Mouse (Mus musculus) midbrain, embryonic 16.5 days (tissue): ENCODE measurements around the gene Ttll5. TPM values are rescaled to one million over a fixed set of nuclear protein-coding genes. Genes with fewer than 3 reads are reported as not detected.

Experiments
- ATAC-seq: fragments of 200-750 bp; cut with Nextera tagmentation; 2 replicates; pipeline ENCODE4 v1.8.0; 2017; ENCODE audit warnings: moderate TSS enrichment
- H3K27ac ChIP-seq: fragments of 300-500 bp; sonication (generic); 2 replicates; pipeline ENCODE4 v1.5.1; 2014; ENCODE audit warnings: mild to moderate bottlenecking, low read length, mixed read lengths
- H3K27me3 ChIP-seq: fragments of 300-500 bp; sonication (generic); 2 replicates; pipeline ENCODE4 v1.6.1; 2014; ENCODE audit warnings: low read depth, low read length, mixed read lengths; ENCODE audit not compliant: control insufficient read depth, insufficient read depth
- H3K36me3 ChIP-seq: fragments of 300-500 bp; sonication (generic); 2 replicates; pipeline ENCODE4 v1.6.1; 2014; ENCODE audit warnings: mild to moderate bottlenecking, low read length, moderate library complexity, mixed read lengths; ENCODE audit not compliant: control insufficient read depth, insufficient read depth
- H3K4me1 ChIP-seq: fragments of 300-500 bp; sonication (generic); 2 replicates; pipeline ENCODE4 v1.6.1; 2014; ENCODE audit warnings: mild to moderate bottlenecking, low read length, mixed read lengths; ENCODE audit not compliant: control insufficient read depth, insufficient read depth
- H3K4me2 ChIP-seq: fragments of 300-500 bp; sonication (generic); 2 replicates; pipeline ENCODE4 v1.6.1; 2014; ENCODE audit warnings: mild to moderate bottlenecking, low read length, mixed read lengths
- H3K4me3 ChIP-seq: fragments of 300-500 bp; sonication (generic); 2 replicates; pipeline ENCODE4 v1.5.1; 2014; ENCODE audit warnings: low read depth, mild to moderate bottlenecking, low read length, moderate library complexity, mixed read lengths
- H3K9ac ChIP-seq: fragments of 300-500 bp; sonication (generic); 2 replicates; pipeline ENCODE4 v1.6.1; 2014; ENCODE audit warnings: low read depth, low read length, mixed read lengths
- H3K9me3 ChIP-seq: fragments of 300-500 bp; sonication (generic); replicated peaks from 2 replicates; pipeline ENCODE4 v1.6.1; 2014; ENCODE audit warnings: mild to moderate bottlenecking, low read length, mixed read lengths; ENCODE audit not compliant: control insufficient read depth, poor library complexity, severe bottlenecking
- WGBS: fragments of 180-500 bp; shearing (Covaris S2); extraction: QIAGEN DNeasy Blood & Tissue Kit; methylation state at CpG from one replicate; pipeline ENCODE4 v1.1.7; 2014; 5-methylcytosine and 5-hydroxymethylcytosine counted together
- polyA plus RNA-seq: library from polyadenylated mRNA; unstranded; fragments of >200 nt; fragmentation: Nextera tagmentation; extraction: Ambion mirVana; gene quantifications from 2 replicates; pipeline ENCODE4 v1.2.1, GENCODE M21; 2015

Gene Ttll5
- polyA plus RNA-seq, 1 experiment from 2014 or later, result 12.0 TPM

DNA sequence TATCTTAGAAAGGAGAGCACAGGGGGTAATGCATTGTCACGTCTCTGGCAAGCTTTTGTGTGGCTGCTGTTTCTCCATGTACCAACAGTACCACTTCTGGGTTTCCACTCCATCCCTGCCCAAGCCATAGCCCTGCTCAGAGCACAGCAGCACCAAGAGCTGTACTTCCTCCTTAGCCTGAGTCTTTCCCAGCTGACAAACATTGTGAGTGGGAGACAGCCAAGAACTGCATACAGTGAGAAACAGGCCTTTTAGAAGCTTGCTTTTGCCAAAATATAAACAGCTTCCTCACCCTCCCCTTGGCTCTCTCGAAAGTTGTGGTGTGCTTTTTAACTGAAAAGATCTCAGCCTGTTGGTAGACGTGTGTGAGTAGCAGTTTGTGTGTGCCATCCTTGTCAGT is 182.9 kb downstream of the Ttll5 start:
- WGBS, result 71% methylated on average over 3 of the region's 3 CpGs
- no peak overlapping the region for H3K27ac ChIP-seq

DNA sequence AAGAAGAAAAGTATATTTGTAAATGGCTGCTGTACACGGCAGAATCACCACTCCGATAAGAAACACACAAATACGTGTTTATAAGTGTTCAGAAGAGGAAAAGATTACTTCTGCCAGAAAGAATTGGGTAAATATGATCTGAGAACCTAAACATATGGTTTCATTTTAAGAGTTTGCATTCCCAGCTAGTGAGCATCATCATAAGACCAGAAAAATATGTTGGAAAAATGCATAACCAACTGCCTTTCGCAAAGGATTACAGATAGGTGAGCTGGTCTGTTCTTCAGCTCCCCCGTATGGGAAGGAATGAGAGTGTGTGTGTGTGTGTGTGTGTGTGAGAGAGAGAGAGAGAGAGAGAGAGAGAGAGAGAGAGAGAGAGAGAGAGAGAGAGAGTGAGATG is 186.2 kb downstream of the Ttll5 start:
- no peaks in the 10 kb centered on the region for H3K9me3 ChIP-seq
- H3K27me3 ChIP-seq, result no peaks in the 10 kb centered on the region
- H3K4me2 ChIP-seq, result no peak overlapping the region
- no peak for ATAC-seq
- no peak overlapping the region for H3K9ac ChIP-seq
- H3K4me3 ChIP-seq, result no peak overlapping the region
- no peak overlapping the region for H3K27ac ChIP-seq
- H3K4me1 ChIP-seq, result no peaks in the 10 kb centered on the region
- peaks cover 4% of the 10 kb centered on the region; the same call in 1 of the 2 replicates for H3K36me3 ChIP-seq
- 86% methylated on average over 5 of the region's 5 CpGs for WGBS

More for the DNA sequence above, 182.9 kb downstream of the Ttll5 start:
- Histone ChIP-seq H3K4me2 (no peak overlapping the region), H3K9ac (no peak overlapping the region), H3K36me3 (no peaks in the 10 kb centered on the region), H3K4me1 (no peaks in the 10 kb centered on the region), H3K4me3 (no peak overlapping the region), H3K9me3 (no peaks in the 10 kb centered on the region), H3K27me3 (no peaks in the 10 kb centered on the region)
- ATAC-seq, result no peak

- Histone ChIP-seq H3K4me3 (no peak overlapping the region), H3K4me2 (no peak overlapping the region), H3K27ac (no peak overlapping the region), H3K4me1 (no peaks in the 10 kb centered on the region), H3K9me3 (no peaks in the 10 kb centered on the region), H3K27me3 (no peaks in the 10 kb centered on the region), H3K36me3 (peaks cover 4% of the 10 kb centered on the region; the same call in 1 of the 2 replicates), H3K9ac (no peak overlapping the region)
- no peak for ATAC-seq
- WGBS, result 87% methylated on average over 2 of the region's 2 CpGs
Observed at GRCm38 (mm10) chr12:86012195-86012594, 187.7 kb downstream of the Ttll5 start.

DNA sequence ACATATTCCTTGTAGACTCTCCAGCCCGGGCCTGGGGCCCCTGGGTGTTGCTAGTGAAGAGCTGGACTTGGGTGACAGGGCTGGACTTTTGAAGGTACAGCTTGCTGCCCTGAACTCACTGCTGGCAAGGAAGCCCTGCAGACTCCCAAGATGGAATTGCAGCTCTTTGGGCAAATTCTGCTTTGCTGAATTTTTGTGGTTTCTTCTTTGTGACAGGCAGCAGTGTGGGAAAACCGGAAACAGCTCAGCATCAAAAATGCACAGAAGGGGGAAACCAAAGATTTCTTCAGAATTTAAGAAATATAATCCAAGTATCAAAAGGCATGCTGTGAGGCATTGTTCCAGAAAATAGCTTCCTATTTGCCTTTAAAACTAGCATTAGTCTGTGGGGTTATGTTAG is 189.7 kb downstream of the Ttll5 start:
- H3K36me3 ChIP-seq, result peaks cover 4% of the 10 kb centered on the region; the same call in 1 of the 2 replicates
- no peak overlapping the region for H3K4me2 ChIP-seq
- no peaks in the 10 kb centered on the region for H3K27me3 ChIP-seq
- H3K4me3 ChIP-seq, result no peak overlapping the region
- no peak overlapping the region for H3K9ac ChIP-seq
- 86% methylated on average over 2 of the region's 2 CpGs for WGBS
- H3K27ac ChIP-seq, result no peak overlapping the region
- no peaks in the 10 kb centered on the region for H3K4me1 ChIP-seq
- no peaks in the 10 kb centered on the region for H3K9me3 ChIP-seq
- ATAC-seq, result no peak

DNA sequence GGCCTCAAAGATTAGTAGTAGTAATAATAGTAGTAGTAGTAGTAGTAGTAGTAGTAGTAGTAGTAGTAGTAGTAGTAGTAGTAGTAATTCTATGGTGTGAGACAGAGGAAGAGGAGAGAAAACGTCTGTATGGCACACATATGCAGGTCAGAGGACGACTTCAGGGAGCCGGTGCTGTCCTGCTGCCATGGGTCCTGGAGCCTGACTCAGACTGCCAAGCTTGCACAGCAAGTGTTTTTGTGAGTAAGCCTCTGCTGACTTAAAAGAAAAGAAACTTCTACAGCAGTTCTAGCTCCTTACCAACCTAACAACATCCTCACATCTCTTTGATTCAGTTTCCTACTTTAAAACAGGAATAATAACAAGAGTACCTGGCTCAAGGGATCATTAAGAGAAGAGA is 190.2 kb downstream of the Ttll5 start:
- H3K36me3 ChIP-seq, result peaks cover 4% of the 10 kb centered on the region; the same call in 1 of the 2 replicates
- no peak overlapping the region for H3K4me2 ChIP-seq
- no peak overlapping the region for H3K9ac ChIP-seq
- 91% methylated on average over 3 of the region's 3 CpGs for WGBS
- H3K27me3 ChIP-seq, result no peaks in the 10 kb centered on the region
- ATAC-seq, result no peak
- no peaks in the 10 kb centered on the region for H3K9me3 ChIP-seq
- no peak overlapping the region for H3K4me3 ChIP-seq
- H3K4me1 ChIP-seq, result no peaks in the 10 kb centered on the region
- H3K27ac ChIP-seq, result no peak overlapping the region

- Histone ChIP-seq H3K27me3 (no peaks in the 10 kb centered on the region), H3K9me3 (no peaks in the 10 kb centered on the region), H3K4me3 (no peak overlapping the region), H3K4me2 (no peak overlapping the region), H3K27ac (no peak overlapping the region), H3K36me3 (peaks cover 4% of the 10 kb centered on the region; the same call in 1 of the 2 replicates), H3K9ac (no peak overlapping the region), H3K4me1 (no peaks in the 10 kb centered on the region)
- ATAC-seq, result no peak
- 76% methylated on average over 2 of the region's 2 CpGs for WGBS
Observed at GRCm38 (mm10) chr12:86015114-86015513, 190.7 kb downstream of the Ttll5 start.

DNA sequence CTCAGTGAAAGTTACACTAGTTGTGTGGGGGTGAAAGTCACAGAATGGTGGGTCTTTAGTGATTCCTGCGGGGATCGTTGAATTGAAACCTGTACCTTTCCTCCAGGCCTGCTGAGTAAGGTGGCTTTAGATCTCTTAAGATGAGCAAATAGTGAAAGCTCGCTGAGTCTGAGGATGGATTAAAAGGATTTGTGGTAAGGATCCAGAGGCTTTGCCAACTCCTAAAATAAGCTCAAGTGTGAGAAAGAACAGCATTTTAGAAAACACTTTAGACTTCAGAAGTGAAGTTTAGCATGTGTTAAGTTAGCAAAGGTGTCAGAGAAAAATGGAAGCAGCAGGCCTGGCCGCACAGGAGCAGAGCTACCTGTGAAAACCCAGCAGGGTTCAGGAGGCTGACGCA is 192.9 kb downstream of the Ttll5 start:
- no peak overlapping the region for H3K27ac ChIP-seq
- no peaks in the 10 kb centered on the region for H3K27me3 ChIP-seq
- 64% methylated on average over 5 of the region's 5 CpGs for WGBS
- no peak overlapping the region for H3K4me3 ChIP-seq
- H3K36me3 ChIP-seq, result peaks cover 4% of the 10 kb centered on the region; the same call in 1 of the 2 replicates
- no peak for ATAC-seq
- H3K9me3 ChIP-seq, result no peaks in the 10 kb centered on the region
- no peak overlapping the region for H3K4me2 ChIP-seq
- H3K9ac ChIP-seq, result no peak overlapping the region
- no peaks in the 10 kb centered on the region for H3K4me1 ChIP-seq

DNA sequence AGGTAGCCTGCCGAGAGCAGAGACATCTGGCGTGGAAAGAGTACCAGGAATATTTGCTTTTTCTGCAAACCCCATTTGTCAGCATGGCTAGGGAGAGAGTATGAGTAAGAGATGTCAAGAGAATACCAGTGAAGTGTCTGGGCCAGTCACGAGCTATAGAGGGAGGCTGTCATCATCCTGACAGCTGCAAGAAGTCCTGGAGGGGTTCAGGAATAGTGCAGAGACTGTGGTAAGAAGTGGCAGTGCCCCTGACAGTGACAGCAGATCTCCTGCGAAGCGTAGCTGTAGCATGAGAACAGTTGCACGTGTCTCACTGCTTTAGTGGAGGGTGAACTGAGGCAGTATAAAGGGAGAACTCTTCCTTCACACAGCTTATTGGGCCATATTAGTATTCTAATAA is 197.1 kb downstream of the Ttll5 start:
- no peaks in the 10 kb centered on the region for H3K36me3 ChIP-seq
- H3K9me3 ChIP-seq, result no peaks in the 10 kb centered on the region
- ATAC-seq, result no peak
- no peak overlapping the region for H3K27ac ChIP-seq
- H3K4me1 ChIP-seq, result no peaks in the 10 kb centered on the region
- no peaks in the 10 kb centered on the region for H3K27me3 ChIP-seq
- no peak overlapping the region for H3K4me3 ChIP-seq
- H3K9ac ChIP-seq, result no peak overlapping the region
- no peak overlapping the region for H3K4me2 ChIP-seq
- WGBS, result 79% methylated on average over 6 of the region's 6 CpGs

- no peaks in the 10 kb centered on the region for H3K9me3 ChIP-seq
- no peak overlapping the region for H3K4me3 ChIP-seq
- ATAC-seq, result no peak
- H3K9ac ChIP-seq, result no peak overlapping the region
- no peak overlapping the region for H3K27ac ChIP-seq
- no peaks in the 10 kb centered on the region for H3K27me3 ChIP-seq
- 87% methylated on average over 9 of the region's 9 CpGs for WGBS
- H3K36me3 ChIP-seq, result no peaks in the 10 kb centered on the region
- H3K4me2 ChIP-seq, result no peak overlapping the region
- no peaks in the 10 kb centered on the region for H3K4me1 ChIP-seq
Observed at GRCm38 (mm10) chr12:86022282-86022984, 198.0 kb downstream of the Ttll5 start.
